Mouse (Mus musculus) myocyte (in vitro differentiated cells): ENCODE data around the gene Rhoq.

Source experiments
- E2F4 ChIP-seq: IDR thresholded peaks from one replicate; pipeline ENCODE4 v1.6.1; 2011; ENCODE audit warnings: mild to moderate bottlenecking, control low read depth, moderate library complexity; ENCODE audit not compliant: insufficient read depth
- POLR2A ChIP-seq: IDR thresholded peaks from one replicate; pipeline ENCODE4 v1.6.1; 2011; ENCODE audit warnings: low read depth, mild to moderate bottlenecking, control low read depth, moderate library complexity; ENCODE audit not compliant: insufficient read length

GRCm38 (mm10) chr17:87036141-87037073 lies 73.5 kb downstream of the Rhoq start:
- no peak for TF ChIP-seq POLR2A
- TF ChIP-seq E2F4 = no peak
